Mouse (Mus musculus) limb, embryonic 12.5 days (tissue): ENCODE data around the gene Stac3. TPM values are rescaled to one million over a fixed set of nuclear protein-coding genes. Genes with fewer than 3 reads are reported as not detected.

Experiments used
- ATAC-seq: fragments of 200-750 bp; cut with Nextera tagmentation; 2 replicates; pipeline ENCODE4 v1.8.0; 2017; ENCODE audit warnings: low read depth, moderate TSS enrichment; ENCODE audit not compliant: insufficient number of reproducible peaks, insufficient read depth, low FRiP score, low TSS enrichment
- H3K27ac ChIP-seq: fragments of 300-500 bp; sonication (generic); 2 replicates; pipeline ENCODE4 v1.5.1; 2016; ENCODE audit warnings: mild to moderate bottlenecking, moderate library complexity
- H3K27me3 ChIP-seq: fragments of 300-500 bp; sonication (generic); 2 replicates; pipeline ENCODE4 v1.6.1; 2016; ENCODE audit warnings: mild to moderate bottlenecking, moderate library complexity
- H3K36me3 ChIP-seq: fragments of 300-500 bp; sonication (generic); 2 replicates; pipeline ENCODE4 v1.6.1; 2016; ENCODE audit warnings: mild to moderate bottlenecking, moderate library complexity
- H3K4me1 ChIP-seq: fragments of 300-500 bp; sonication (generic); replicated peaks from 2 replicates; pipeline ENCODE4 v1.6.1; 2016
- H3K4me2 ChIP-seq: fragments of 300-500 bp; sonication (generic); 2 replicates; pipeline ENCODE4 v1.6.1; 2016; ENCODE audit warnings: mild to moderate bottlenecking, moderate library complexity
- H3K4me3 ChIP-seq: fragments of 300-500 bp; sonication (generic); replicated peaks from 2 replicates; pipeline ENCODE4 v1.5.1; 2016; ENCODE audit warnings: mild to moderate bottlenecking
- H3K9ac ChIP-seq: fragments of 300-500 bp; sonication (generic); replicated peaks from 2 replicates; pipeline ENCODE4 v1.6.1; 2016; ENCODE audit warnings: mild to moderate bottlenecking, moderate library complexity
- H3K9me3 ChIP-seq: fragments of 300-500 bp; sonication (generic); 2 replicates; pipeline ENCODE4 v1.6.1; 2016; ENCODE audit warnings: mild to moderate bottlenecking, moderate library complexity
- WGBS: fragments of 180-500 bp; shearing (Covaris S2); methylation state at CpG from one replicate; pipeline ENCODE4 v1.1.7; 2016; 5-methylcytosine and 5-hydroxymethylcytosine counted together
- polyA plus RNA-seq: library from polyadenylated mRNA; unstranded; fragments of >200 nt; fragmentation: Nextera tagmentation; extraction: Ambion mirVana; gene quantifications from 2 replicates; pipeline ENCODE4 v1.2.1, GENCODE M21; 2016

Gene Stac3
- polyA plus RNA-seq, 1 experiment from 2014 or later, result 11.7 TPM

DNA sequence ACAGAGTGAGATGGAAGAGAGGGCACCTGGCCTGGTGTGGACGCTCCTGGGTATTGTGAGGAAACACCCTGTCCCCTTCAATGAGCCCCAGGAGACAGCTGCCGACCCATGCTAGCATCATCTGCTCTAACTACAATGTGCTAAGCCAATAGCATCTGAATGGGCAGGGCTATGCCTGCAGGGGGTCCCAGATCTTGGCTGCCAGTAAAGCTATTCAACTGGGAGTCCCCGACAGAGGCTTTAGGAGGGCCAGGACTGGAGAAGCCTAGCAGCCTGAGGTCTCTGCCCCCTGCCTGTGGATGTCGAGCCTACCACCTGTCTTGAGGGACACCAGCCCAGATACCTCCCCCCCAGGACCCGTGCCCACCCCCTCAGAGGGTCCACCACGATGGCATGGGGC, 41.2 kb downstream of the Stac3 start:
- Histone ChIP-seq H3K9me3 (no peaks in the 10 kb centered on the region), H3K27me3 (no peaks in the 10 kb centered on the region), H3K4me1 (no peaks in the 10 kb centered on the region), H3K36me3 (peaks cover 96% of the 10 kb centered on the region), H3K9ac (no peak overlapping the region), H3K4me2 (no peak overlapping the region), H3K27ac (no peak overlapping the region), H3K4me3 (no peak overlapping the region)
- WGBS, result 55% methylated on average over 6 of the region's 6 CpGs
- ATAC-seq, result no peak

DNA sequence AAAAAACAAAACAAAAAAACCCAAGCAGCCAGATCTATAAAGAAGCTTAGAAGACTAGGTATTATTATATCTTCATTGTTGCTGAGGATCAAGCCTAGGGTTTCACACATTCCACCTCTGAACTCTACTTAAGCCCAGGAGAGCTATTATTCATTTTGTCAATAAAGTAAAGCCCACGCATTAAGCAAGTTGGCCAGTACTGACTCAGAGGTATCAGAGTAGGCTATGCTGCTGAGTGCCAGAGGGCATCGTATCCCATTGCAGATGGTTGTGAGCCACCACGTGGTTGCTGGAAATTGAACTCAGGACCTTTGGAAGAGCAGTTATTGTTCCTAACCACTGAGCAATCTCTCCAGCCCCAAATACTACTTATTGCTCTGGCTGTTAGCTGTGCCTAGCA, 42.4 kb downstream of the Stac3 start:
- no peak for ATAC-seq
- Histone ChIP-seq H3K27me3 (no peaks in the 10 kb centered on the region), H3K9me3 (no peaks in the 10 kb centered on the region), H3K4me2 (no peak overlapping the region), H3K9ac (no peak overlapping the region), H3K27ac (no peak overlapping the region), H3K4me3 (no peak overlapping the region), H3K4me1 (no peaks in the 10 kb centered on the region), H3K36me3 (peaks cover 100% of the 10 kb centered on the region)
- WGBS, result 69% methylated on average over 3 of the region's 3 CpGs

DNA sequence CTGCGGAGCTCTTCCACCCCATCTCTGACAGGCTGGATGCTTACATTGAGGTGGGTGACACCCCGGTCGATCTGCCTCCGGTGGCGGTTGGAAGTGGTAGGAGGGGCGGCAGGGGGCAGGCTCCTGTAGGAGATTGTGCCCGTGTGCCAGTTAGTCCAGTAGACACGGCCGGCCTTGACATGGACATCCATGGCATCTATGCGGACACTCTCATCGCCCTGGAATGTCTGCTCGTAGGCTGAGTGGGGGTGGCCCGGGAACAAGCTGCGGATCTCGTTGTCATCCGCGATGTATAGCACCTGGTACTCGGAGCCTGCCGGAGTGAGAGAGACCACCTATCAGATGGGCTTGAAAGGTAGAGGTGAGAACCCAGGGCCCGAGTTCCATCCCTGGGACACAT, 42.9 kb downstream of the Stac3 start:
- Histone ChIP-seq H3K9ac (no peak overlapping the region), H3K4me3 (no peak overlapping the region), H3K27ac (no peak overlapping the region), H3K36me3 (peaks cover 100% of the 10 kb centered on the region), H3K27me3 (no peaks in the 10 kb centered on the region), H3K4me1 (no peaks in the 10 kb centered on the region), H3K9me3 (no peaks in the 10 kb centered on the region), H3K4me2 (no peak overlapping the region)
- ATAC-seq, result no peak
- WGBS, result 92% methylated on average over 20 of the region's 20 CpGs

DNA sequence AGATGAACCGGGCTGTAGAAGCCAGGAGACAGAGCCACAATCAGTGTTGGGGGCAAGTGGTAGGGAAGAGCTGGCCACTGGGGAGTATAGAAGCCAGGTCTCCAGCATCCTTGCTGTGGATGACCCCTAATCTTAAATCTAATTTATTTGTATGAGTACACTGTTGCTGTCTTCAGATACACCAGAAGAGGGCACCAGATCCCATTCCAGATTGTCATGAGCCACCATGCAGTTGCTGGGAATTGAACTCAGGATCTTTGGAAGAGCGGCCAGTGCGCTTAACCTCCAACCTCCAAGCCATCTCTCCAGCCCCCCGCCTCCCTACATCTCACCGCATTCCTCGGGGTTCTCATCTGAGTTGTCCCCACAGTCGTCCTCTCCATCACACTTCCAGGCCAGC, 45.0 kb downstream of the Stac3 start:
- Histone ChIP-seq H3K27ac (no peak overlapping the region), H3K4me2 (no peak overlapping the region), H3K9me3 (no peaks in the 10 kb centered on the region), H3K36me3 (peaks cover 100% of the 10 kb centered on the region), H3K4me3 (no peak overlapping the region), H3K4me1 (no peaks in the 10 kb centered on the region), H3K9ac (no peak overlapping the region), H3K27me3 (no peaks in the 10 kb centered on the region)
- 91% methylated on average over 7 of the region's 7 CpGs for WGBS
- no peak for ATAC-seq

DNA sequence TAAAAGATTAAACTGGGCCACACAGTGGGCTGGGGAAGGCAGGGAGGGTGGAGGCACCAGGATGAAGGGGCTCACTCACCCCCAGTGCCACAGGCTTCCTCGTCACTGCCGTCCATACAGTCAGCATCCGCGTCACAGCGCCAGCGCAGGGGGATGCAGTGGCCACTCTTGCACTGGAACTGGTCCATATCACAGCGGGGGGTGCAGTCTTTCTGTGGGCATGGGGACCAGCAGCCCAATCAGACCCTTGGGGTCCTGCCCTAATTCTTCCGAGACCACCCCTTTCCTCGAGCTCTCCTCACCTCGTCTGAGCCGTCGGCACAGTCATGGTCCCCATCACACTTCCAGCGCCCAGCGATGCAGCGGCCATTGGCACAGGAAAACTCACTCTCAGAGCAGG, 46.8 kb downstream of the Stac3 start:
- Histone ChIP-seq H3K9me3 (no peaks in the 10 kb centered on the region), H3K4me1 (no peaks in the 10 kb centered on the region), H3K9ac (no peak overlapping the region), H3K4me2 (no peak overlapping the region), H3K27ac (no peak overlapping the region), H3K27me3 (no peaks in the 10 kb centered on the region), H3K36me3 (peaks cover 100% of the 10 kb centered on the region), H3K4me3 (no peak overlapping the region)
- ATAC-seq, result no peak
- 94% methylated on average over 15 of the region's 15 CpGs for WGBS

DNA sequence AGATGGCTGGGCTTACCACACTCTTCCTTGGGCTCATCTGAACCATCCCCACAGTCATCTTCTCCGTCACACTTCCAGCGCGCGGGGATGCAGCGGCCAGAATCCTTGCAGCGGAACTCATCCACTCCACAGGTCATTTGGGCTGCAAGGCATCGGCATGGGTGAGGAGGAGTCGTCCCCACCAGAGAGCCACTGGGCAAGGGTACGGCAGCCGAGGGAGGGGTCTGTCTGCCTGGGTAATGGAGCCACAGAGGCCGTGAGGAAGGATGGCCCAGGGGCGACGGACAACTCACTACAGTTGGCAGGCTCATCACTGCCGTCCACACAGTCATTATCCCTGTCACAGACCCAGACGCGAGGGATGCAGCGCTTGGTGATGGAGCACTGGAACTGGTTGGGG, 48.4 kb downstream of the Stac3 start:
- Histone ChIP-seq H3K36me3 (peaks cover 100% of the 10 kb centered on the region), H3K27ac (no peak overlapping the region), H3K9me3 (no peaks in the 10 kb centered on the region), H3K9ac (no peak overlapping the region), H3K4me1 (no peaks in the 10 kb centered on the region), H3K27me3 (no peaks in the 10 kb centered on the region), H3K4me2 (no peak overlapping the region), H3K4me3 (no peak overlapping the region)
- ATAC-seq, result no peak
- 90% methylated on average over 17 of the region's 17 CpGs for WGBS

DNA sequence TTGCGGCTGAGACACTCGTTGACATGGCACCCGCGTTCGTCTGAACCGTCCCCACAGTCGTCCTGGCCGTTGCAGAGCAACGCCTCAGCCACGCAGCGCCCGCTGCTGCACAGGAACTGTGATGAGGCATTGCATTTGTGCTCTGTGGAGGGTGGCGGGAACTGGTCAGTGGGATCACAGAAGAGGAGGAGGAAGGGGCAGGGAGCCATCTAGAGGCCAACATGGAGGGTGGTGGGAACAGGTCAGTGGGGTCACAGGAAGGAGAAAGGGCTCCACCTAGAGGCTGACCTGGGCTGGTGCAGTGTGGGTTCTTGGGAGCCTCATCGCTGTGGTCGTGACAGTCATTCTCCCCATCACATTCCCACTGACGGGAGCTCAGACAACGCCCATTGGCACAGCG, 54.2 kb downstream of the Stac3 start:
- no peaks in the 10 kb centered on the region for H3K27me3 ChIP-seq
- no peaks in the 10 kb centered on the region for H3K9me3 ChIP-seq
- peaks cover 100% of the 10 kb centered on the region for H3K36me3 ChIP-seq
- no peak overlapping the region for H3K9ac ChIP-seq
- H3K27ac ChIP-seq, result 0 out of 2 replicates have a peak overlapping the region, but pooled peaks have one; percentile 5
- 71% methylated on average over 18 of the region's 18 CpGs for WGBS
- no peaks in the 10 kb centered on the region for H3K4me1 ChIP-seq
- H3K4me3 ChIP-seq, result no peak overlapping the region
- no peak overlapping the region for H3K4me2 ChIP-seq
- no peak for ATAC-seq

DNA sequence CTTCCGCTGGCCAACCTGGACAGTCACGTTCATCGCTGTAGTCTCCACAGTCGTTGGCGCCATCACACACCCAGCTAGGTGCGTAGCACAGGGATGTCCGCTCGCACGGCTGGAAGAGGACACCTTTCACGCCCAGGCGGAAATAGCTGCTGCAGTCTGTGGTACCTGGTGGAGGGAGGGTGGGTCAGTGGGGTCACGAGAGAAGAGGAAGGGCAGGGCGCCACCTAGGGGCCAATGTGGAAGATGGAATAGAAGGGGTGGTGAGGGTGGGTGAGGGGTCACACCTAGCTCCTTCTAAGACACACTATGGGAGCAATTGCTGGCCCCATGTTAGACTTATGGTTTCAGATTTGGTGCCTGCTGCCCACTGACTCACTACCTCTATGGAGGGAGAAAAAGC, 55.9 kb downstream of the Stac3 start:
- WGBS, result 88% methylated on average over 13 of the region's 13 CpGs

More for the DNA sequence above, 55.9 kb downstream of the Stac3 start:
- no peak for ATAC-seq
- Histone ChIP-seq H3K9ac (no peak overlapping the region), H3K27ac (no peak overlapping the region), H3K4me3 (no peak overlapping the region), H3K27me3 (no peaks in the 10 kb centered on the region), H3K36me3 (peaks cover 100% of the 10 kb centered on the region), H3K9me3 (no peaks in the 10 kb centered on the region), H3K4me1 (no peaks in the 10 kb centered on the region), H3K4me2 (no peak overlapping the region)

Other genes starting within 250 kb of the Stac3 start
- gene Kif5a, start 238.3 kb upstream of the Stac3 start, polyA plus RNA-seq, result 5.3 and 5.6 TPM in 2 replicates
- 174 and 183 TPM in 2 replicates for gene Dctn2, start 235.3 kb upstream of the Stac3 start, polyA plus RNA-seq
- gene Mbd6, start 212.7 kb upstream of the Stac3 start, polyA plus RNA-seq, result 17.2 and 19.8 TPM in 2 replicates
- 144 and 145 TPM in 2 replicates for gene Mars, start 189.9 kb upstream of the Stac3 start, polyA plus RNA-seq
- 5.7 and 6.5 TPM in 2 replicates for gene Arhgap9, start 179.7 kb upstream of the Stac3 start, polyA plus RNA-seq
- gene Gli1, start 159.7 kb upstream of the Stac3 start, polyA plus RNA-seq, result 11.0 and 14.2 TPM in 2 replicates
- gene Inhbe, start 147.3 kb upstream of the Stac3 start, polyA plus RNA-seq, result 0.04 and 0.08 TPM in 2 replicates
- gene Inhbc, start 131.3 kb upstream of the Stac3 start, polyA plus RNA-seq, result not detected in 2 replicates
- gene R3hdm2, start 121.4 kb upstream of the Stac3 start, polyA plus RNA-seq, result 45.6 and 56.4 TPM in 2 replicates
- gene Ndufa4l2, start 13.3 kb downstream of the Stac3 start, polyA plus RNA-seq, result 0.60 and 1.6 TPM in 2 replicates
- gene Shmt2, start 20.8 kb downstream of the Stac3 start, polyA plus RNA-seq, result 96.8 and 98.1 TPM in 2 replicates
- 4.2 and 6.3 TPM in 2 replicates for gene Nxph4, start 32.9 kb downstream of the Stac3 start, polyA plus RNA-seq
- gene Lrp1, start 119.5 kb downstream of the Stac3 start, polyA plus RNA-seq, result 87.6 and 94.7 TPM in 2 replicates
- 8.7 and 12.1 TPM in 2 replicates for gene Stat6, start 141.3 kb downstream of the Stac3 start, polyA plus RNA-seq
- gene Nemp1, start 165.2 kb downstream of the Stac3 start, polyA plus RNA-seq, result 12.6 and 13.5 TPM in 2 replicates
- 15.3 and 19.1 TPM in 2 replicates for gene Nab2, start 166.9 kb downstream of the Stac3 start, polyA plus RNA-seq
- gene Myo1a, start 203.5 kb downstream of the Stac3 start, polyA plus RNA-seq, result 0.33 and 0.59 TPM in 2 replicates
- gene Tac2, start 222.8 kb downstream of the Stac3 start, polyA plus RNA-seq, result 1.1 and 1.8 TPM in 2 replicates
- gene Zbtb39, start 237.9 kb downstream of the Stac3 start, polyA plus RNA-seq, result 4.3 and 4.6 TPM in 2 replicates